Mouse (Mus musculus) liver, adult 2 months (tissue): Measurements from ENCODE around the gene Slc27a5. TPM values are rescaled to one million over a fixed set of nuclear protein-coding genes. Genes with fewer than 3 reads are reported as not detected.
A peak's percentile ranks its signal among the peaks of the same experiment; 100 is the strongest.

Experiments used
- DNase-seq: peaks from one replicate; pipeline ENCODE4 v3.0.0-alpha.2; 2011; ENCODE audit warnings: low read depth, low spot score; ENCODE audit errors: extremely low read depth
- H3K27ac ChIP-seq: fragments of 200-500 bp; replicated peaks from 2 replicates; pipeline ENCODE4 v1.5.1; 2012; ENCODE audit warnings: low read depth, mild to moderate bottlenecking, control low read depth, inconsistent platforms, low read length; ENCODE audit not compliant: insufficient read depth
- H3K27me3 ChIP-seq: fragments of 200-500 bp; 2 replicates; pipeline ENCODE4 v1.6.1; 2012; ENCODE audit warnings: mild to moderate bottlenecking, moderate library complexity, low read length, inconsistent platforms; ENCODE audit not compliant: control insufficient read depth, insufficient read depth
- H3K36me3 ChIP-seq: fragments of 200-500 bp; 2 replicates; pipeline ENCODE4 v1.6.1; 2012; ENCODE audit warnings: low read length, inconsistent platforms; ENCODE audit not compliant: control insufficient read depth, insufficient read depth
- H3K4me1 ChIP-seq: fragments of 200-500 bp; 2 replicates; pipeline ENCODE4 v1.6.1; 2011; ENCODE audit warnings: low read length; ENCODE audit not compliant: control insufficient read depth, insufficient read depth
- H3K4me3 ChIP-seq: fragments of 200-500 bp; 2 replicates; pipeline ENCODE4 v1.5.1; 2011; ENCODE audit warnings: low read depth, mild to moderate bottlenecking, control low read depth, low read length, moderate library complexity; ENCODE audit not compliant: insufficient read depth
- H3K79me2 ChIP-seq: fragments of 200-500 bp; 2 replicates; pipeline ENCODE4 v1.6.1; 2012; ENCODE audit warnings: inconsistent platforms, mild to moderate bottlenecking, low read length, moderate library complexity; ENCODE audit not compliant: control insufficient read depth, insufficient read depth
- H3K9ac ChIP-seq: fragments of 200-500 bp; 2 replicates; pipeline ENCODE4 v1.6.1; 2012; ENCODE audit warnings: low read depth, mild to moderate bottlenecking, control low read depth, inconsistent platforms, low read length
- CTCF ChIP-seq: fragments of 200-500 bp; IDR thresholded peaks from 2 replicates; pipeline ENCODE4 v1.5.1; 2011; ENCODE audit warnings: low read depth, low read length, control low read depth
- POLR2A ChIP-seq: fragments of 200-500 bp; IDR thresholded peaks from 2 replicates; pipeline ENCODE4 v1.6.1; 2011; ENCODE audit warnings: low read length, control low read depth; ENCODE audit not compliant: insufficient read depth; ENCODE audit errors: extremely low read depth
- WGBS: fragments of 180-500 bp; shearing (Covaris S2); methylation state at CpG from one replicate; pipeline ENCODE4 v1.1.7; 2018; 5-methylcytosine and 5-hydroxymethylcytosine counted together
- polyA plus RNA-seq: library from polyadenylated mRNA; depleted of rRNA; stranded (reverse); fragments of >200 nt; gene quantifications from 2 replicates; pipeline ENCODE4 v1.2.3, GENCODE M21; 2012
- total RNA-seq: library from RNA; depleted of rRNA; stranded (reverse); fragments of >200 nt; gene quantifications from 2 replicates; pipeline ENCODE4 v1.2.3, GENCODE M21; 2014

The Slc27a5 gene
- total and polyA plus RNA-seq, 2 experiments = 1,401 to 1,713 TPM

GRCm38 (mm10) chr7:12961511-12962141, 36.4 kb downstream of the Slc27a5 start:
- peaks cover 1% of the 10 kb centered on the region; the same call in 1 of the 2 replicates for H3K4me1 ChIP-seq
- TF ChIP-seq POLR2A (0 out of 2 replicates have a peak, but pooled peaks have one; percentile 33), CTCF (no peak)
- no peaks in the 10 kb centered on the region for H3K27me3 ChIP-seq
- DNase-seq = peak; percentile 83
- 0 out of 2 replicates have a peak, but pooled peaks cover 3% of the 10 kb centered on the region for H3K79me2 ChIP-seq
- H3K4me3 ChIP-seq = peak overlapping the region; percentile 65
- peak overlapping the region; percentile 63 for H3K9ac ChIP-seq
- no peaks in the 10 kb centered on the region for H3K36me3 ChIP-seq
- peak overlapping the region; percentile 46 for H3K27ac ChIP-seq
- WGBS = 4% methylated on average over 29 of the region's 29 CpGs

GRCm38 (mm10) chr7:12959718-12960117, 38.3 kb downstream of the Slc27a5 start:
- H3K4me1 ChIP-seq = no peaks in the 10 kb centered on the region
- DNase-seq = no peak
- H3K27ac ChIP-seq = no peak overlapping the region
- 78% methylated on average over 4 of the region's 4 CpGs for WGBS
- no peak for TF ChIP-seq CTCF
- no peak for TF ChIP-seq POLR2A
- H3K4me3 ChIP-seq = no peak overlapping the region
- no peaks in the 10 kb centered on the region for H3K79me2 ChIP-seq
- H3K27me3 ChIP-seq = no peaks in the 10 kb centered on the region
- H3K36me3 ChIP-seq = no peaks in the 10 kb centered on the region
- no peak overlapping the region for H3K9ac ChIP-seq

GRCm38 (mm10) chr7:12958948-12959347, 39.0 kb downstream of the Slc27a5 start:
- Histone ChIP-seq H3K36me3 (no peaks in the 10 kb centered on the region), H3K27ac (no peak overlapping the region), H3K9ac (no peak overlapping the region), H3K27me3 (no peaks in the 10 kb centered on the region), H3K4me1 (no peaks in the 10 kb centered on the region), H3K4me3 (no peak overlapping the region), H3K79me2 (no peaks in the 10 kb centered on the region)
- TF ChIP-seq POLR2A (no peak), CTCF (no peak)
- DNase-seq = no peak
- WGBS = 66% methylated on average over 4 of the region's 4 CpGs

- H3K79me2 ChIP-seq = no peaks in the 10 kb centered on the region
- DNase-seq = no peak
- no peaks in the 10 kb centered on the region for H3K27me3 ChIP-seq
- WGBS = 78% methylated on average over 5 of the region's 5 CpGs
- H3K4me3 ChIP-seq = no peak overlapping the region
- no peak overlapping the region for H3K27ac ChIP-seq
- no peak overlapping the region for H3K9ac ChIP-seq
- no peak for TF ChIP-seq CTCF
- no peak for TF ChIP-seq POLR2A
- H3K4me1 ChIP-seq = no peaks in the 10 kb centered on the region; the same call in 1 of the 2 replicates
- no peaks in the 10 kb centered on the region for H3K36me3 ChIP-seq
Observed at GRCm38 (mm10) chr7:12957511-12957910, 40.5 kb downstream of the Slc27a5 start.

GRCm38 (mm10) chr7:12954896-12955295, 43.1 kb downstream of the Slc27a5 start:
- peaks cover 2% of the 10 kb centered on the region for H3K4me1 ChIP-seq
- H3K9ac ChIP-seq = no peak overlapping the region
- DNase-seq = peak; percentile 24
- 45% methylated on average over 3 of the region's 3 CpGs for WGBS
- no peaks in the 10 kb centered on the region for H3K27me3 ChIP-seq
- H3K79me2 ChIP-seq = no peaks in the 10 kb centered on the region
- TF ChIP-seq POLR2A = no peak
- no peak for TF ChIP-seq CTCF
- no peaks in the 10 kb centered on the region for H3K36me3 ChIP-seq
- no peak overlapping the region for H3K27ac ChIP-seq
- H3K4me3 ChIP-seq = no peak overlapping the region

- H3K9ac ChIP-seq = peak overlapping the region; percentile 34
- WGBS = under 1% methylated on average over 16 of the region's 16 CpGs
- H3K79me2 ChIP-seq = no peaks in the 10 kb centered on the region
- H3K27me3 ChIP-seq = no peaks in the 10 kb centered on the region
- peak; percentile 53 for DNase-seq
- no peaks in the 10 kb centered on the region for H3K36me3 ChIP-seq
- H3K27ac ChIP-seq = peak overlapping the region; percentile 25
- peaks cover 2% of the 10 kb centered on the region for H3K4me1 ChIP-seq
- TF ChIP-seq CTCF (no peak), POLR2A (no peak)
- peak overlapping the region; percentile 44 for H3K4me3 ChIP-seq
Observed at GRCm38 (mm10) chr7:12949872-12950229, 48.1 kb downstream of the Slc27a5 start.
